Mouse (Mus musculus) intestine, postnatal 0 days (tissue): ENCODE results near the gene Bsdc1. TPM values are rescaled to one million over a fixed set of nuclear protein-coding genes. Genes with fewer than 3 reads are reported as not detected.

Experiments
- ATAC-seq: fragments of 200-750 bp; cut with Nextera tagmentation; 2 replicates; pipeline ENCODE4 v1.8.0; 2017; ENCODE audit warnings: mild to moderate bottlenecking, moderate TSS enrichment, moderate library complexity
- H3K27ac ChIP-seq: fragments of 300-500 bp; sonication (generic); 2 replicates; pipeline ENCODE4 v1.5.1; 2014; ENCODE audit warnings: mild to moderate bottlenecking, low read depth, low read length, moderate library complexity
- H3K27me3 ChIP-seq: fragments of 300-500 bp; sonication (generic); replicated peaks from 2 replicates; pipeline ENCODE4 v1.6.1; 2014; ENCODE audit warnings: low read length, mixed read lengths; ENCODE audit not compliant: control insufficient read depth, insufficient read depth
- H3K36me3 ChIP-seq: fragments of 300-500 bp; sonication (generic); 2 replicates; pipeline ENCODE4 v1.6.1; 2014; ENCODE audit warnings: mild to moderate bottlenecking, moderate library complexity; ENCODE audit not compliant: control insufficient read depth, insufficient read depth
- H3K4me1 ChIP-seq: fragments of 300-500 bp; sonication (generic); replicated peaks from 2 replicates; pipeline ENCODE4 v1.6.1; 2014; ENCODE audit warnings: antibody characterized with exemption, low read length, mixed read lengths; ENCODE audit not compliant: control insufficient read depth, insufficient read depth
- H3K4me2 ChIP-seq: fragments of 300-500 bp; sonication (generic); replicated peaks from 2 replicates; pipeline ENCODE4 v1.6.1; 2014; ENCODE audit warnings: low read depth, mild to moderate bottlenecking, moderate library complexity
- H3K4me3 ChIP-seq: fragments of 300-500 bp; sonication (generic); 2 replicates; pipeline ENCODE4 v1.5.1; 2014; ENCODE audit warnings: low read depth, low read length
- H3K9ac ChIP-seq: fragments of 300-500 bp; sonication (generic); 2 replicates; pipeline ENCODE4 v1.6.1; 2014; ENCODE audit warnings: mild to moderate bottlenecking, low read depth, low read length
- H3K9me3 ChIP-seq: fragments of 300-500 bp; sonication (generic); 2 replicates; pipeline ENCODE4 v1.6.1; 2016; ENCODE audit warnings: mixed run types; ENCODE audit not compliant: control insufficient read depth
- CTCF ChIP-seq: sonication (generic); IDR thresholded peaks from 2 replicates; pipeline ENCODE4 v1.5.1; 2016; ENCODE audit warnings: low read depth, mild to moderate bottlenecking, control low read depth, antibody characterized with exemption, moderate library complexity
- WGBS: fragments of 180-500 bp; shearing (Covaris S2); extraction: QIAGEN DNeasy Blood & Tissue Kit; methylation state at CpG from one replicate; pipeline ENCODE4 v1.1.7; 2014; 5-methylcytosine and 5-hydroxymethylcytosine counted together
- polyA plus RNA-seq: library from polyadenylated mRNA; unstranded; fragments of >200 nt; fragmentation: Nextera tagmentation; extraction: Ambion mirVana; gene quantifications from 2 replicates; pipeline ENCODE4 v1.2.1, GENCODE M21; 2015

The Bsdc1 gene
- polyA plus RNA-seq = 23.6 and 24.8 TPM in 2 replicates

GRCm38 (mm10) chr4:129461183-129461960, at the start of gene Bsdc1:
Bsdc1 (plus strand) TSS chr4:129461581.
- H3K27me3 ChIP-seq = no peaks in the 10 kb centered on the region
- under 1% methylated on average over 44 of the region's 46 CpGs for WGBS
- H3K9ac ChIP-seq = peak within 1 kb of the TSS; percentile 86
- ATAC-seq = peak; percentile 99
- H3K4me2 ChIP-seq = peak within 1 kb of the TSS; percentile 81
- no peaks in the 10 kb centered on the region for H3K9me3 ChIP-seq
- TF ChIP-seq CTCF = 0 out of 2 replicates have a peak, but pooled peaks have one; percentile 8
- H3K27ac ChIP-seq = peak within 1 kb of the TSS; percentile 81
- H3K36me3 ChIP-seq = peaks cover 28% of the 10 kb centered on the region
- H3K4me3 ChIP-seq = peak within 1 kb of the TSS; percentile 73
- H3K4me1 ChIP-seq = 0 out of 2 replicates have a peak, but pooled peaks cover 3% of the 10 kb centered on the region

GRCm38 (mm10) chr4:129415892-129416291, 45.5 kb upstream of the Bsdc1 start:
- Histone ChIP-seq H3K9me3 (no peaks in the 10 kb centered on the region), H3K27ac (no peak overlapping the region), H3K4me2 (no peak overlapping the region), H3K36me3 (no peaks in the 10 kb centered on the region), H3K4me3 (no peak overlapping the region), H3K4me1 (no peaks in the 10 kb centered on the region), H3K27me3 (no peaks in the 10 kb centered on the region), H3K9ac (no peak overlapping the region)
- 94% methylated on average over 5 of the region's 5 CpGs for WGBS
- no peak for ATAC-seq
- TF ChIP-seq CTCF = 0 out of 2 replicates have a peak, but pooled peaks have one; percentile 27

- H3K27ac ChIP-seq = no peak overlapping the region
- no peak overlapping the region for H3K9ac ChIP-seq
Observed at GRCm38 (mm10) chr4:129416478-129416877, 44.9 kb upstream of the Bsdc1 start.

GRCm38 (mm10) chr4:129418321-129418720, 43.1 kb upstream of the Bsdc1 start:
- H3K4me2 ChIP-seq = no peak overlapping the region
- TF ChIP-seq CTCF = peak; percentile 32
- H3K4me1 ChIP-seq = no peaks in the 10 kb centered on the region
- no peaks in the 10 kb centered on the region for H3K27me3 ChIP-seq
- H3K9ac ChIP-seq = no peak overlapping the region
- 73% methylated on average over 5 of the region's 5 CpGs for WGBS
- H3K9me3 ChIP-seq = no peaks in the 10 kb centered on the region
- no peak for ATAC-seq
- no peak overlapping the region for H3K4me3 ChIP-seq
- no peak overlapping the region for H3K27ac ChIP-seq
- H3K36me3 ChIP-seq = no peaks in the 10 kb centered on the region

More at GRCm38 (mm10) chr4:129416478-129416877, 44.9 kb upstream of the Bsdc1 start:
- ATAC-seq = no peak
- H3K27me3 ChIP-seq = no peaks in the 10 kb centered on the region
- no peak for TF ChIP-seq CTCF
- H3K36me3 ChIP-seq = no peaks in the 10 kb centered on the region
- no peak overlapping the region for H3K4me2 ChIP-seq
- WGBS = 27% methylated on average over 5 of the region's 5 CpGs
- no peak overlapping the region for H3K4me3 ChIP-seq
- no peaks in the 10 kb centered on the region for H3K9me3 ChIP-seq
- no peaks in the 10 kb centered on the region for H3K4me1 ChIP-seq

- Histone ChIP-seq H3K9me3 (no peaks in the 10 kb centered on the region), H3K27ac (no peak within 1 kb of the TSS), H3K9ac (no peak within 1 kb of the TSS), H3K4me1 (no peaks in the 10 kb centered on the region; the same call in 1 of the 2 replicates), H3K36me3 (no peaks in the 10 kb centered on the region), H3K4me2 (peak within 1 kb of the TSS; percentile 72), H3K27me3 (peaks cover 19% of the 10 kb centered on the region), H3K4me3 (peak within 1 kb of the TSS; percentile 38)
- ATAC-seq = peak; percentile 47
- 2% methylated on average over 33 of the region's 33 CpGs for WGBS
- no peak for TF ChIP-seq CTCF
Observed at GRCm38 (mm10) chr4:129440340-129441063, 20.9 kb upstream of the Bsdc1 start, which contains the start of gene Zbtb8b. Zbtb8b (minus strand) TSS chr4:129440853.

- WGBS = 30% methylated on average over 6 of the region's 6 CpGs
- no peak for TF ChIP-seq CTCF
- peak overlapping the region; percentile 38 for H3K4me3 ChIP-seq
Observed at GRCm38 (mm10) chr4:129441145-129441544, 20.2 kb upstream of the Bsdc1 start.

More at GRCm38 (mm10) chr4:129441145-129441544, 20.2 kb upstream of the Bsdc1 start:
- Histone ChIP-seq H3K9ac (no peak overlapping the region), H3K9me3 (no peaks in the 10 kb centered on the region), H3K4me2 (peak overlapping the region; percentile 72; the same call in 1 of the 2 replicates), H3K27ac (no peak overlapping the region), H3K36me3 (no peaks in the 10 kb centered on the region), H3K4me1 (no peaks in the 10 kb centered on the region; the same call in 1 of the 2 replicates), H3K27me3 (peaks cover 19% of the 10 kb centered on the region)
- no peak for ATAC-seq
